Mouse (Mus musculus): Measurements from ENCODE around the gene Hist1h4d. TPM values are rescaled to one million over a fixed set of nuclear protein-coding genes. Genes with fewer than 3 reads are reported as not detected.
A peak's percentile ranks its signal among the peaks of the same experiment; 100 is the strongest.
"Not testable (repeated sequence)": the region's sequence is repeated elsewhere in the genome, so short reads cannot be mapped to it uniquely, and the experiment has no call there.

The Hist1h4d gene
- polyA plus RNA-seq (2014; fragmentation: Nextera tagmentation; extraction: Ambion mirVana) = 38.6 and 49.0 TPM in 2 replicates

- no peaks in the 10 kb centered on the region for H3K9me3 ChIP-seq (ENCODE audit: control insufficient read depth, low read length)
- H3K4me1 ChIP-seq (ENCODE audit: control insufficient read depth in 2 of 2, insufficient read depth in 2 of 2, low read length in 2 of 2) = peaks cover 4 to 19% of the 10 kb centered on the region in 2 experiments
- H3K4me3 ChIP-seq (ENCODE audit: control insufficient read depth in 1 of 2, insufficient read depth in 1 of 2, low read depth in 1 of 2, low read length in 2 of 2) = peak within 1 kb of the TSS; percentile 50 to 58
- H3K9ac ChIP-seq (ENCODE audit: low read length) = peak within 1 kb of the TSS; percentile 82
- no peaks in the 10 kb centered on the region for H3K36me3 ChIP-seq (ENCODE audit: control insufficient read depth, insufficient read depth, low read length)
- no peaks in the 10 kb centered on the region for H3K27me3 ChIP-seq (ENCODE audit: control insufficient read depth, insufficient read depth, low read length)
- under 1% methylated on average over 42 of the region's 43 CpGs for WGBS
- H3K27ac ChIP-seq (replicated peaks in 1 of 2; ENCODE audit: control insufficient read depth in 1 of 2, insufficient read depth in 1 of 2, low read depth in 2 of 2, low read length in 2 of 2) = peak within 1 kb of the TSS; percentile 78 to 79
- peak; percentile 80 for ATAC-seq (ENCODE audit: insufficient number of reproducible peaks, insufficient read depth, low FRiP score, low read depth)
- H3K4me2 ChIP-seq (ENCODE audit: low read length) = peak within 1 kb of the TSS; percentile 85
Measured at GRCm38 (mm10) chr13:23581408-23582218, at the start of gene Hist1h4d. Hist1h4d (plus strand) TSS chr13:23581598.

GRCm38 (mm10) chr13:23532262-23533075 lies 48.9 kb upstream of the Hist1h4d start:
- peak overlapping the region; percentile 71 for H3K9ac ChIP-seq (ENCODE audit: low read length)
- peak overlapping the region; percentile 61 to 95 for H3K27ac ChIP-seq (replicated peaks in 1 of 2; ENCODE audit: control insufficient read depth in 1 of 2, insufficient read depth in 1 of 2, low read depth in 2 of 2, low read length in 2 of 2)
- peak overlapping the region; percentile 21 to 67; a peak in 3 of 4 replicates for H3K4me3 ChIP-seq (ENCODE audit: control insufficient read depth in 1 of 2, insufficient read depth in 1 of 2, low read depth in 1 of 2, low read length in 2 of 2)
- no peaks in the 10 kb centered on the region for H3K27me3 ChIP-seq (ENCODE audit: control insufficient read depth, insufficient read depth, low read length)
- no peaks in the 10 kb centered on the region for H3K9me3 ChIP-seq (ENCODE audit: control insufficient read depth, low read length)
- 24% methylated on average over 9 of the region's 9 CpGs for WGBS
- peak overlapping the region; percentile 71 for H3K4me2 ChIP-seq (ENCODE audit: low read length)
- peaks cover 8 to 36% of the 10 kb centered on the region in 2 experiments for H3K4me1 ChIP-seq (ENCODE audit: control insufficient read depth in 2 of 2, insufficient read depth in 2 of 2, low read length in 2 of 2)
- no peaks in the 10 kb centered on the region for H3K36me3 ChIP-seq (ENCODE audit: control insufficient read depth, insufficient read depth, low read length)
- no peak for ATAC-seq (ENCODE audit: insufficient number of reproducible peaks, insufficient read depth, low FRiP score, low read depth)

GRCm38 (mm10) chr13:23533560-23534367 lies 47.6 kb upstream of the Hist1h4d start, which contains the start of gene Hist1h2af:
Hist1h2af (plus strand) TSS chr13:23533906.
- peak within 1 kb of the TSS; percentile 89 to 95 for H3K27ac ChIP-seq (replicated peaks in 1 of 2; ENCODE audit: control insufficient read depth in 1 of 2, insufficient read depth in 1 of 2, low read depth in 2 of 2, low read length in 2 of 2)
- WGBS = under 1% methylated on average over 23 of the region's 53 CpGs
- H3K4me1 ChIP-seq (ENCODE audit: control insufficient read depth in 2 of 2, insufficient read depth in 2 of 2, low read length in 2 of 2) = peaks cover 8 to 35% of the 10 kb centered on the region in 2 experiments
- not testable (repeated sequence) for H3K27me3 ChIP-seq (ENCODE audit: control insufficient read depth, insufficient read depth, low read length); ATAC-seq (ENCODE audit: insufficient number of reproducible peaks, insufficient read depth, low FRiP score, low read depth); H3K9me3 ChIP-seq (ENCODE audit: control insufficient read depth, low read length); H3K36me3 ChIP-seq (ENCODE audit: control insufficient read depth, insufficient read depth, low read length)
- peak within 1 kb of the TSS; percentile 71 for H3K4me2 ChIP-seq (ENCODE audit: low read length)
- peak within 1 kb of the TSS; percentile 71 for H3K9ac ChIP-seq (ENCODE audit: low read length)
- H3K4me3 ChIP-seq (ENCODE audit: control insufficient read depth in 1 of 2, insufficient read depth in 1 of 2, low read depth in 1 of 2, low read length in 2 of 2) = peak within 1 kb of the TSS; percentile 36 to 48

- H3K27me3 ChIP-seq (ENCODE audit: control insufficient read depth, insufficient read depth, low read length) = no peaks in the 10 kb centered on the region
- WGBS = 1% methylated on average over 15 of the region's 15 CpGs
- peak overlapping the region; percentile 24 to 48; a peak in 3 of 4 replicates for H3K4me3 ChIP-seq (ENCODE audit: control insufficient read depth in 1 of 2, insufficient read depth in 1 of 2, low read depth in 1 of 2, low read length in 2 of 2)
- H3K9ac ChIP-seq (ENCODE audit: low read length) = peak overlapping the region; percentile 71
- H3K4me2 ChIP-seq (ENCODE audit: low read length) = peak overlapping the region; percentile 71
- no peaks in the 10 kb centered on the region for H3K36me3 ChIP-seq (ENCODE audit: control insufficient read depth, insufficient read depth, low read length)
- H3K9me3 ChIP-seq (ENCODE audit: control insufficient read depth, low read length) = no peaks in the 10 kb centered on the region
- no peak for ATAC-seq (ENCODE audit: insufficient number of reproducible peaks, insufficient read depth, low FRiP score, low read depth)
- H3K27ac ChIP-seq (replicated peaks in 1 of 2; ENCODE audit: control insufficient read depth in 1 of 2, insufficient read depth in 1 of 2, low read depth in 2 of 2, low read length in 2 of 2) = peak overlapping the region; percentile 68 to 95
- H3K4me1 ChIP-seq (ENCODE audit: control insufficient read depth in 2 of 2, insufficient read depth in 2 of 2, low read length in 2 of 2) = peaks cover 5 to 30% of the 10 kb centered on the region in 2 experiments
Measured at GRCm38 (mm10) chr13:23534368-23535131, 46.8 kb upstream of the Hist1h4d start.

GRCm38 (mm10) chr13:23535137-23536075 lies 46.0 kb upstream of the Hist1h4d start, which contains the start of gene Hist1h3g:
Hist1h3g (plus strand) TSS chr13:23535422.
- H3K4me2 ChIP-seq (ENCODE audit: low read length) = peak within 1 kb of the TSS; percentile 71
- WGBS = under 1% methylated on average over 37 of the region's 62 CpGs

More at GRCm38 (mm10) chr13:23535137-23536075, 46.0 kb upstream of the Hist1h4d start, which contains the start of gene Hist1h3g:
- peak within 1 kb of the TSS; percentile 78 for H3K9ac ChIP-seq (ENCODE audit: low read length)
- ATAC-seq (ENCODE audit: insufficient number of reproducible peaks, insufficient read depth, low FRiP score, low read depth) = peak; percentile 85
- H3K4me1 ChIP-seq (ENCODE audit: control insufficient read depth in 2 of 2, insufficient read depth in 2 of 2, low read length in 2 of 2) = peaks cover 5 to 30% of the 10 kb centered on the region in 2 experiments
- not testable (repeated sequence) for H3K9me3 ChIP-seq (ENCODE audit: control insufficient read depth, low read length); H3K36me3 ChIP-seq (ENCODE audit: control insufficient read depth, insufficient read depth, low read length); H3K27me3 ChIP-seq (ENCODE audit: control insufficient read depth, insufficient read depth, low read length)
- peak within 1 kb of the TSS; percentile 48 to 51 for H3K4me3 ChIP-seq (ENCODE audit: control insufficient read depth in 1 of 2, insufficient read depth in 1 of 2, low read depth in 1 of 2, low read length in 2 of 2)
- peak within 1 kb of the TSS; percentile 68 to 95 for H3K27ac ChIP-seq (replicated peaks in 1 of 2; ENCODE audit: control insufficient read depth in 1 of 2, insufficient read depth in 1 of 2, low read depth in 2 of 2, low read length in 2 of 2)

Measured in heart, embryonic 14.5 days (tissue).